Mouse (Mus musculus) layer of hippocampus, postnatal 36 days (tissue): ENCODE measurements at regions not wholly inside any gene's neighbourhood (a gene's known extent, or its start where the extent isn't known, plus 50 kb on each side); places are given as distances from the start of the nearest gene placed in this dataset.
A peak's percentile ranks its signal among the peaks of the same experiment; 100 is the strongest.

Experiments
- DNase-seq, 2 experiments: peaks; one replicate each; pipeline ENCODE4 v3.0.0; 2022

DNA sequence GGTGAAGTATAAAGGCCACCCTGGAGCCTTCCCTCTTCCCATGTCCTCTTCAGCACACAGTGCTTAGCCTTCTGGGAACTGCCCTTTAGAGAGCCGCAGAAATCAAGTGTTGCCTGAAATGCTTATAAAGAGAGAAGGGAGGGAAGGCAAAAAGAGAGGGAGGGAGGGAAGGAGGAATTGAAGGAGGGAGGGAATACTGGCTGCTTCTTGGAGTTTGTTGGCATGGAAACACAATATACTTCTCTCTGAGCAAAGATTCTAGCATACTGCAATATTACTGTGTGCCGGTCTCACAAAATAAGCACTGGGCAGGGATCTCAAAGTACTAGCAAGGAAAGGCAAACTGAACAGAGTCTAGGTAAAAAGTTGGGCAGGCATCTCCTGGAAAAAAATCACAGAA is 225.9 kb upstream of the Ldb2 start:
- DNase-seq = no peak

- DNase-seq = no peak
These were observed 208.4 kb upstream of the Ldb2 start for GRCm38 (mm10) chr5:45007930-45008329.

GRCm38 (mm10) chr5:45000996-45001395 is 201.5 kb upstream of the Ldb2 start:
- DNase-seq = no peak

DNA sequence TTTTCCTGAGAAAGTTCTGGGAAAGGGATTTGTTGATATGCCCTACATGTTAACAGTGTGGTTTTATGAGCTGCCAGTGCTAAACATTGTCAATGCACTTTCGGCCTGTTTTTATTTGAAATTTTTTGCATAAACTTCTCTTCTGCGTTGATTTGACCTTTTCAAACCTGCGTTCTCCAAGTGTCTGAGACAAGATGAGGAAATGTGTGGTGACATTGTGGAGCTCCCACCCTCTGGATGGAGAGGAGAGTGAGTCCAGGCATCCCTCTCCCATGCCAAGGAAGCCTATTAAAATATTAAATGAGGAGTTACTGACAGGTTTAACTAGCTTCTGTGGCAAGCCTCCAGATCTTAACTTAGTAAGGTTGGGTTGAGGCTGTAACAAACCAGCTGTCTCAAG is 199.6 kb upstream of the Ldb2 start:
- no peak for DNase-seq

GRCm38 (mm10) chr5:44975456-44976195 is 176.1 kb upstream of the Ldb2 start:
- peak; percentile 4 to 16 for DNase-seq

- DNase-seq = no peak
These were observed 143.8 kb upstream of the Ldb2 start for GRCm38 (mm10) chr5:44943023-44943921.

DNA sequence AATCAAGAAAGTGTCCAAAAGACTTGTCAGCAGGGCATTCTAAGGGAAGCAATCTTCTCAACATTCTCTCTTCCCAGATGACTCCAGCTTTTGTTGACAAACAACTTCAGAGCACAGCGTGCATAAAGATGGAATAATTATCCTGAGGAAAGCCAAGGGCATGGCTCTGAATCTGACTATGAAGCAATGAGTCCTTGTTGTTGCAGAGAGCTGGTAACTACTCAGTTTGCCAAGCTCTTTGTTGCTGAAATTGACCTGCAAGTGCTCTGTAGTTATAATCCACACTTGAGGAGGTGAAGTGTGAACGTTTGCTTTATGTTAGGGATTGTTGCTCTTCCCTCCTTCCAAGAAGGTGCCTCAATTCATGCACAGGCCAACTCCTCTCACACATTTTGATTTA is 143.1 kb upstream of the Ldb2 start:
- no peak for DNase-seq

- no peak for DNase-seq
These were observed 126.0 kb upstream of the Ldb2 start for GRCm38 (mm10) chr5:44925476-44925875.

DNA sequence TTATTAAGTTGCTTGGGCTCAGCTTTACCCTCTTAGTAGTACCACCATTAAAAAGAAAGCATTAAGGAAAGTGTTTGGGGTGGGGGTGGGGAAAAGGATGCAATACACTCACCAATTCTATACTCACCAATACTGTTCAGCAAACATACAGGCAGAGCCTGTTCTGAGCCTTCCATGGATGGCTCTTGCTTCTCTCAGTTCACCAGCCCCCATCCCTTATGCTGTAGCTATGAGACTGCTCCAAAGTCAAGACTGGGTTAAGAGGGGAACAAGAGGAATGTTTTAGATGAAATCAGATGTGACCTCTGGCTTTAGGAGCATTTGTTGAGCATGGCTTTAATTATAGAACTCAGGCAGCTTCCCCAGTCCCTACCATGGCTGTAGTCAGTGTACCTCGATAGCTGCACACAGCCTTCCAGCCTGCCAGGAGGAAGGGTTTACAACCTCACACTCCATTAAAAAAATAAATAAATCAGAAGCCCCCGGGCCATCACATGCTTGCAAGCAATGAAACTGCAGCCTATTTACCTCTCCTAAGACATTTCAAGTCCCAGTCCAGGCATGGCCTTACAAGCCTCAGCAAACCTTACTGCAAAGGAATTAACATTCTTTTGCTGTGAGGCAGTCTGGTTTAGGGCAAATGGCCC is 122.8 kb upstream of the Ldb2 start:
- no peak for DNase-seq

DNA sequence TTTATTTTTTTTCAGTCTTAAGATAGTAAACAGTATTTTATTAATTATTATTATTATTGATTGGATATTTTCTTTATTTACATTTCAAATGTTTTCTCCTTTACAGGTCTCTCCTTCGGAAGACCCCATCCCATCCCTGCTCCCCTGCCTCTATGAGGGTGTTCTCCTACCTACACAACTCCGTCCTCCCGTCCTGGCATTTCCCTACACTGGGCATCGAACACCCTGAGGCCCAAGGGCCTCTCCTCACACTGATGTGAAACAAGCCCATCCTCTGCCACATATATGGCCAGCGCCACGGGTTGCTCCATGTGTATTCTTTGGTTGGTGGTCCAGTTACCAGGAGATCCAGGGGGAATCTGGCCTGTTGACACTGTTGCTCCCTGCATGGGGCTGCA is 118.3 kb upstream of the Ldb2 start:
- no peak for DNase-seq

GRCm38 (mm10) chr5:44917173-44917815 is 117.8 kb upstream of the Ldb2 start:
- DNase-seq = peak in 1 of 2 experiments; percentile 12

- DNase-seq = no peak
These were observed 103.1 kb upstream of the Ldb2 start for GRCm38 (mm10) chr5:44902541-44902940.

- DNase-seq = no peak
These were observed 87.1 kb upstream of the Ldb2 start for GRCm38 (mm10) chr5:44886566-44887070.

DNA sequence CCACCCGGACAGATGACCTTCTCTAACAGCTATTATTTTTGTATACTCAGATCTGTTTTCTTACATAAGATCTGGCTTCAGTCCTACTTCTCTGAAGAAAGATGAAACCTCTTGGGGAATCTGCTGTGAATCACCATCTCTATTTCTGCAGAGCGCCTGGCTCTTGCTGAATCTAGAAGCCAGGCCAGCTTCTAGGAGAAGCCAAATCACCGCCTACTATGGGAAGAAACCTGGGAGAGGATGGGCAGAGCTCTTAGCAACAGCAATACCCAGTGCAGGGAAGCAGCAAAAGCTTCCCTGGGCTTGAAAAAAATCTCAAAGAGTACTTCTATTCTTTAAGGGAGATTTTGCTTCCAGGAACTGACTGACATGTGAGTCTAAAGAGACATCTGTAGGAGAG is 77.5 kb upstream of the Ldb2 start:
- DNase-seq = peak; percentile 23 to 40

- peak in 1 of 2 experiments; percentile 12 for DNase-seq
These were observed 72.8 kb upstream of the Ldb2 start for GRCm38 (mm10) chr5:44872243-44872642.

- no peak for DNase-seq
These were observed 64.4 kb upstream of the Ldb2 start for GRCm38 (mm10) chr5:44863887-44864286.

- no peak for DNase-seq
These were observed 63.9 kb upstream of the Ldb2 start for GRCm38 (mm10) chr5:44863349-44863748.

DNA sequence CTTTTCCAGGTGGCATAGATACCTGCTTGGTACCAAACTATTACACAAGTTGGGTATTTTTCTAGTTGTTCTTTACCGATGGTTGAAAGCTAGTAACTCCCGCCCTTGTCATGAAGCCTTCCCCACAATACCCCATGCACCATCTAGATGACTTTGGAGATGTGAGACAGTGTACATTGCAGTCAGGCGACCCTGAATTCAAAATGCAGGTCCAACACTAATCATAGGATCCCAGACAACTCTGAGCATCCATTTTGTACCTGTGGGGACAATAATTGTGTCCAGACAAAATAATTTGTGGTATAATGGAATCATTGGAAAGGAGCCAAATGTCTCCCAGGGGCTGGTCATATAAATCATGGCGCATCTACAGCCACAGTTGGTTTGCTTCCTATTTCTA is 54.7 kb upstream of the Ldb2 start:
- no peak for DNase-seq
